Mouse (Mus musculus) forelimb bud, embryonic 11.5 days (tissue): ENCODE measurements around the gene Apom.
"Not testable (repeated sequence)": the region's sequence is repeated elsewhere in the genome, so short reads cannot be mapped to it uniquely, and the experiment has no call there.

ENCODE experiments used
- DNase-seq: peaks from one replicate; pipeline ENCODE4 v3.0.0-alpha.2; 2012; ENCODE audit warnings: low read depth, low spot score

Gene Apom

DNA sequence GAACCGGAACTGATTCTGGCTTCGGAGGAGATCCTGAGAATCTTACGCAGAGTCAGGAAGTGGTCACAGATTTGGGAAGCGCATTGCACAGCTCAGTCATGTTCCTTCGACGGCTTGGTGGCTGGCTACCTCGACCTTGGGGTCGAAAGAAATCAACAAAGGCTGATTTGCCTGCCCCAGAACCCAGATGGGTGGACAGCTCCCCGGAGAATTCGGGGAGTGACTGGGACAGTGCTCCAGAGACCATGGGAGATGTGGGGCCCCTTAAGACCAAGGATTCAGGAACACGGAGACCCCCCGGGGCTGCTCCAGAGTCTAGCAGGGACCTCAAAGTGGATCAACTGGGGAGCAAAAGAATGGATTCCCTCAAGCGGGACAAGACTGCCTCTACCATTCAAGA, 4.8 kb downstream of the Apom start:
- no peak for DNase-seq

- peak; percentile 61 for DNase-seq
These were observed 5.6 kb downstream of the Apom start, which contains the start of gene D17H6S53E for GRCm38 (mm10) chr17:35126206-35126611. Gene D17H6S53E, plus strand, starts transcription at chr17:35126373.

- no peak for DNase-seq
These were observed 6.3 kb downstream of the Apom start for GRCm38 (mm10) chr17:35125578-35125977.

- DNase-seq: no peak
These were observed 6.8 kb downstream of the Apom start for GRCm38 (mm10) chr17:35125081-35125480.

- not testable (repeated sequence) for DNase-seq
These were observed 7.5 kb downstream of the Apom start for GRCm38 (mm10) chr17:35124261-35124896.

- DNase-seq: not testable (repeated sequence)
These were observed 8.6 kb downstream of the Apom start for GRCm38 (mm10) chr17:35123287-35123686.

DNA sequence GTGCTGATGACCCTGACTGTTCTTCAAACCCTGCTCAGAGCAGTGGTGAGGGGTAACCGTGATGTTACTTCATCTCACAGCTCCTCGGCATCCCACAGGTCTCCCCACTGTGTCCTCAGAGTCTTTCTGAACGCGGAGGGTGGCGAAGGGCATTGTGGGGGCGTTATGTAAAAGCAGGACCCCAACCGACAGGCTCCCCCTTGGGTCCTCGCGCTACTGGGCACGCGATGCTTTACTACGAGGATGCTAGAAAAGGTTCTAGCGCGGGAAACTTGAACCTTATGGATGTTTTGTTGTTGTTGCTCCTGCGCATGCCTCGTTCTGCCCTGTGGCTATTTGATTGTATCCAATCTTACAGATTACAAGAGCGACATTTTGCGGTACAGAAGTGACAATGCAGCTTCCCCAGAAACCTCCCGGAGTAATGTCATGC, 10.0 kb downstream of the Apom start, which contains the start of gene Csnk2b:
Gene Csnk2b, minus strand, starts transcription at position 183 of the 433 bp plus-strand sequence.
- DNase-seq: peak; percentile 62

DNA sequence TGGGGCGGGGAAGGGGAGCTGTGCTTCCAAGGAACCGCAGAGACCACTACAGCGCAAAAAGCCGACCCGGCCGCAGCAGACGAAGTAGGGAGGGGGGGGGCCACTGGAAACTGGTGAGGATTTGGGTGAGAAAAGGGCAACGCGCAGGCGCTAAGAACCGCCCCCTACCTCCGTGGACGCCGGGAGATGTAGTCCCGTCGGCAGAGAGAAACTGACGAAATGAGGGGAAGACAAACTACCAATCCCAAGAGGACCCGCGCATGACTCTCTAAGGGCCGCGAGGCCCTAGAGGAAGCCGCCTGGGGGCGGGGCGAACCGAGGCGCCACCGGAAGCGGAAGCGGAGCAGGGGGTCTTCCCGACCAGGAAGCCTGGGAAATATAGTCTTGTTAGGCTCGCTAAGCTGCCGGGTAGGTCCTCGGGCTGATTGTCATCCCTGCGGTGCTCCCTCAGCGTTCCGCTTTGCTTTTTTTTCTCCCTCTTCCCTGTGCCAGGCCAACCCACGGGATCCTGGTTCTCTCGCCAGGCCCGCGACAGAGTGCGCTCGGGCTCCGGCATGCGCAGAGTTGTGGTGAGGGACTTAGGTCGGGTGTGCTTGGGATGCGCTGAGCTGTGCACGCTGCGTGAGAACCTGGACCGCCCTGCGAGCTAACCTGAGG, 10.6 kb downstream of the Apom start, which contains the start of gene Gpank1:
Gene Gpank1, plus strand, starts transcription at position 313 of the 657 bp plus-strand sequence.
- DNase-seq: peak; percentile 99

DNA sequence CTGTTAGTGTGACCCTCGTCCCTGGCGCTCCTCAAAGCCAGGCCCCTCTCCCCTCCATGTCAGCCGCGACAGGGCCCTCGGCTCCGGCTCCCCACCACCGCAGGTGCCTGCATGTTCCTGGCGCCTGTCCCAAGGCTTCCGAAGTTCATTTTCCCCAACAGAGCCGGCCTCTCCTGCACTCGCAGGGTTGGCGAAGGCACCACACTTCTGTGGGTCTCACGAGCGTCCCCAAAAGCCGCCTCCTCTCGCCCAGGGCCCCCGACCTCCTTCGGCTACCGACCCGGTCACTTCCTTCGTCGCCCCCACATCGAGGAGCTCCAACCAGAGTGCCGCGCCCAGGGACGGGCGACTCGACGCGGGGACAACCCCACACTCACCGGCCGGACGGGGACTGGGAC, 11.1 kb downstream of the Apom start:
- no peak for DNase-seq

GRCm38 (mm10) chr17:35115046-35116019, 16.5 kb downstream of the Apom start, which contains the start of gene Ly6g5b:
Gene Ly6g5b, minus strand, starts transcription at chr17:35115428.
- DNase-seq: no peak

- DNase-seq: no peak
These were observed 20.1 kb downstream of the Apom start for GRCm38 (mm10) chr17:35111774-35112173.

DNA sequence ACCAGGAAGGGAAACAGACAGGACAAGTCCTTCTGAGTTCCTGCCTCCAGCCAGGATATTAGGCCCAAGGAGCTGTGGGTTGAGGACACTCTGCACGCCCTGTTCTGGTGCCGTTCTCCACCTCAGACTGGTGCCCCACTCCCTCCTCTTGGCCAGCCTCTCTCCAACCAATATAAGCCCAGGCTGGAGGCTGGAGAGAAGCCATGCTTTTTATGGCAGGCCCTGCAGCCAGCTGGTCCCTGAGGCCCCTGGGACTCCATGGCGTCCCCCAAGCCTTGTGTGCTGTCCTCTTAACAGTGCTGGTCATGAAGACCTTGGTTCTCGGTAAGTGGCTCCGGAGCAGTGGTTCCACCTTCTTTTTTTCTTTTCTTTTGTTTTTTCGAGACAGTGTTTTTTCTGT, 23.8 kb downstream of the Apom start, which contains the start of gene Ly6g5c:
Gene Ly6g5c, plus strand, starts transcription at position 183 of the 400 bp plus-strand sequence.
- DNase-seq: no peak

DNA sequence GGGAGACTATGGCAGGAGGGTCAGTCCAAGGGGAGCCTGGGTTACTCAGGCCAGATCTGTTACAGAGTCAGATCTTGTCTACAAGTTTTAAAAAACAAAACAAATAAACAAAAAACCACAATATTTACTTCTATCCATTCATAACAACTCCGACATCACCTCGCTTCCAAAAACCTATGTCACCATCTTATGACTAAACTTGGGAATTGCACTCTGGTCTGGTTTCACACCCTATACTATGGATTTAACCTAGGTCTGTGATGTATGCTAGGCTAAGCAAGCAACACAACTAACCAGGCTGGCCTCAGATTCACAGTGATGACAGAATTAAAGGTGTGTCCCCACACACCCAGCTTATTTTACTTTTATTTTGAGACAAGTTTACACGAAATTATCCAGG, 25.3 kb downstream of the Apom start:
- DNase-seq: no peak

- no peak for DNase-seq
These were observed 26.0 kb downstream of the Apom start for GRCm38 (mm10) chr17:35105740-35106389.

DNA sequence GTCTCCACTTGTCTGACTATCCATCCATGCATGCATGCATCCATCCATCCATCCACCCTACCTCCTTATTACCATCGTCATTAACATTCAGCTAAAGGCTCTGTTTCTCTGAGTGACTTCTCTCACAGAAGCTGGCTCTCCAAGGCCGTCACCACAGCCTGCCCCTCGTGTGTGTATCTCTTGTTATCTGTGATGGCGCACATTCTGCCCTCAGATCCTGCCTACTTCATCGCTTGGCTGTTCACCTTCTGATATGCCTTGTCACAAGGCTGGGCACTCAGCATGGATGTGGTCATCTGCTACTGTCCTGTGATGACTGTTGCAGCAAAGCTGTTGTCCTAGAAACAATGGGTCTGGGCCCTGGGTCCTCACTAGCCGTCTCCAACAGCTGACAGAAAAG, 27.1 kb downstream of the Apom start:
- no peak for DNase-seq

GRCm38 (mm10) chr17:35104079-35104478, 27.8 kb downstream of the Apom start:
- DNase-seq: no peak

GRCm38 (mm10) chr17:35103221-35103690, 28.6 kb downstream of the Apom start:
- no peak for DNase-seq

GRCm38 (mm10) chr17:35102299-35102698, 29.6 kb downstream of the Apom start:
- no peak for DNase-seq

GRCm38 (mm10) chr17:35101161-35101560, 30.7 kb downstream of the Apom start:
- no peak for DNase-seq

- no peak for DNase-seq
These were observed 31.6 kb downstream of the Apom start for GRCm38 (mm10) chr17:35100196-35100765.
